Mouse (Mus musculus) heart, embryonic 16.5 days (tissue): ENCODE data around the gene Clk4. TPM values are rescaled to one million over a fixed set of nuclear protein-coding genes. Genes with fewer than 3 reads are reported as not detected.

Source experiments
- ATAC-seq: fragments of 200-750 bp; cut with Nextera tagmentation; replicated peaks from 2 replicates; pipeline ENCODE4 v1.8.0; 2017; ENCODE audit warnings: moderate number of reproducible peaks; ENCODE audit not compliant: insufficient read depth, low FRiP score; ENCODE audit errors: extremely low read depth
- H3K27ac ChIP-seq: fragments of 300-500 bp; sonication (generic); 2 replicates; pipeline ENCODE4 v1.5.1; 2014; ENCODE audit warnings: mild to moderate bottlenecking, low read length, control low read depth, moderate library complexity
- H3K27me3 ChIP-seq: fragments of 300-500 bp; sonication (generic); 2 replicates; pipeline ENCODE4 v1.6.1; 2014; ENCODE audit warnings: low read length, mixed read lengths; ENCODE audit not compliant: control insufficient read depth, insufficient read depth
- H3K36me3 ChIP-seq: fragments of 300-500 bp; sonication (generic); 2 replicates; pipeline ENCODE4 v1.6.1; 2014; ENCODE audit not compliant: control insufficient read depth, insufficient read depth
- H3K4me1 ChIP-seq: fragments of 300-500 bp; sonication (generic); 2 replicates; pipeline ENCODE4 v1.6.1; 2014; ENCODE audit warnings: low read length, mixed read lengths; ENCODE audit not compliant: control insufficient read depth, insufficient read depth
- H3K4me2 ChIP-seq: fragments of 300-500 bp; sonication (generic); 2 replicates; pipeline ENCODE4 v1.6.1; 2014; ENCODE audit warnings: low read depth, mild to moderate bottlenecking, control low read depth, low read length
- H3K4me3 ChIP-seq: fragments of 300-500 bp; sonication (generic); 2 replicates; pipeline ENCODE4 v1.5.1; 2014; ENCODE audit warnings: mild to moderate bottlenecking, control low read depth, low read length
- H3K9ac ChIP-seq: fragments of 300-500 bp; sonication (generic); 2 replicates; pipeline ENCODE4 v1.6.1; 2014; ENCODE audit warnings: low read length, control low read depth
- H3K9me3 ChIP-seq: fragments of 300-500 bp; sonication (generic); replicated peaks from 2 replicates; pipeline ENCODE4 v1.6.1; 2016; ENCODE audit warnings: low read length; ENCODE audit not compliant: control insufficient read depth
- WGBS: fragments of 180-500 bp; shearing (Covaris S2); extraction: QIAGEN DNeasy Blood & Tissue Kit; methylation state at CpG from one replicate; pipeline ENCODE4 v1.1.7; 2014; 5-methylcytosine and 5-hydroxymethylcytosine counted together
- polyA plus RNA-seq: library from polyadenylated mRNA; unstranded; fragments of >200 nt; fragmentation: Nextera tagmentation; extraction: Ambion mirVana; gene quantifications from 2 replicates; pipeline ENCODE4 v1.2.1, GENCODE M21; 2015

The Clk4 gene
- polyA plus RNA-seq, 1 experiment from 2014 or later: 82.3 TPM

DNA sequence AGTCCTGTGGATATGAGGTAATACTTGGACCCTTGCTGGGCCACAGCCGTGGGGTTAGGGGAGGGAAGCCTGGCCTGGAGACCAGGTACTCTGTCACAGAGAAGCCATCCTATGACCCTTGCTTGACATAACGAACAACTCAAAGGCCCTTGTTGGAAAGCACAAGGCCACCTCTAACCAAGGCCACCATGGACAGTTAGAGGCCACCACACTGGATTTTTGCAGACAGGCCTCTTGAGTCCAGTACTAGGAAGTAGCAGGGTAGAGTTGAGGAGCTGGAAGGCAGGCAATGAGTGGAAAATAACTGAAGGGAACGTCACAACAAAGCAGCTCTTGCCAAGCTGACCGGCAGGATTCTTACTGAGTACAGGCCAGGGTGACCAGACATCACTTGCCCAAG lies 37.2 kb downstream of the Clk4 start:
- Histone ChIP-seq H3K4me2 (no peak overlapping the region), H3K9me3 (peaks cover 4% of the 10 kb centered on the region; the same call in 1 of the 2 replicates), H3K36me3 (no peaks in the 10 kb centered on the region), H3K4me3 (no peak overlapping the region), H3K4me1 (no peaks in the 10 kb centered on the region), H3K27me3 (0 out of 2 replicates have a peak, but pooled peaks cover 2% of the 10 kb centered on the region), H3K9ac (no peak overlapping the region), H3K27ac (no peak overlapping the region)
- no peak for ATAC-seq
- WGBS: 80% methylated on average over 4 of the region's 4 CpGs

GRCm38 (mm10) chr11:51302396-51302795 lies 40.9 kb downstream of the Clk4 start:
- no peaks in the 10 kb centered on the region for H3K36me3 ChIP-seq
- H3K9me3 ChIP-seq: no peaks in the 10 kb centered on the region
- H3K9ac ChIP-seq: no peak overlapping the region
- no peaks in the 10 kb centered on the region for H3K4me1 ChIP-seq
- no peak for ATAC-seq
- H3K27ac ChIP-seq: no peak overlapping the region
- 0 out of 2 replicates have a peak, but pooled peaks cover 2% of the 10 kb centered on the region for H3K27me3 ChIP-seq
- no peak overlapping the region for H3K4me3 ChIP-seq
- no peak overlapping the region for H3K4me2 ChIP-seq
- 75% methylated on average over 5 of the region's 5 CpGs for WGBS

- Histone ChIP-seq H3K4me3 (no peak overlapping the region), H3K4me1 (peaks cover 3% of the 10 kb centered on the region; the same call in 1 of the 2 replicates), H3K27me3 (0 out of 2 replicates have a peak, but pooled peaks cover 2% of the 10 kb centered on the region), H3K36me3 (no peaks in the 10 kb centered on the region), H3K9me3 (no peaks in the 10 kb centered on the region), H3K27ac (no peak overlapping the region), H3K4me2 (no peak overlapping the region), H3K9ac (no peak overlapping the region)
- WGBS: 73% methylated on average over 12 of the region's 12 CpGs
- no peak for ATAC-seq
Observed at GRCm38 (mm10) chr11:51303981-51304553, 42.5 kb downstream of the Clk4 start.

DNA sequence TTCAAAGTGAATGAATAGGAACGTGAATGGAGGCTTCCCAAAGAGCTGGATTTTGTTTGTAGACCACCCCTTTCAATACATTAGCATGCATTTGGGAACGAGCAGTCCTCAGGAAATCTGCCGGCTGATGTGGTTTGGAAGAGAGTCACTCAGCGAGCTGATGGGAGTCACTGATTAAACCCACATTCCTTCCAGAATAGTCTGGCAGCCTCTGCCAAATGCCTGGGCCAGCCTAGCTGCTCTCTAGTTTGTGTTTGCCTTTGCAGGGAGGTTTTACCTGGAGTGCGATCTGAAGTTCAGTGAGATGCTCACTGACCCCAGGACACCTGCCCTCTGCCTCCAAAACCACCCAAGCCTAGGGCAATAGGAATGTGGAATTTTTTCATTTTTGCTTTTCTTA lies 46.8 kb downstream of the Clk4 start:
- Histone ChIP-seq H3K9ac (no peak overlapping the region), H3K4me1 (peaks cover 3% of the 10 kb centered on the region; the same call in 1 of the 2 replicates), H3K27ac (no peak overlapping the region), H3K9me3 (no peaks in the 10 kb centered on the region), H3K27me3 (0 out of 2 replicates have a peak, but pooled peaks cover under 1% of the 10 kb centered on the region), H3K4me2 (no peak overlapping the region), H3K36me3 (no peaks in the 10 kb centered on the region), H3K4me3 (no peak overlapping the region)
- 30% methylated on average over 5 of the region's 5 CpGs for WGBS
- no peak for ATAC-seq

- Histone ChIP-seq H3K4me1 (peaks cover 3% of the 10 kb centered on the region; the same call in 1 of the 2 replicates), H3K27me3 (no peaks in the 10 kb centered on the region), H3K9ac (no peak overlapping the region), H3K9me3 (no peaks in the 10 kb centered on the region), H3K27ac (no peak overlapping the region), H3K36me3 (no peaks in the 10 kb centered on the region), H3K4me3 (no peak overlapping the region), H3K4me2 (no peak overlapping the region)
- WGBS: 83% methylated on average over 8 of the region's 8 CpGs
- no peak for ATAC-seq
Observed at GRCm38 (mm10) chr11:51311846-51312245, 50.3 kb downstream of the Clk4 start.

GRCm38 (mm10) chr11:51315991-51316810 lies 54.7 kb downstream of the Clk4 start:
- WGBS: 85% methylated on average over 7 of the region's 7 CpGs
- no peak for ATAC-seq

GRCm38 (mm10) chr11:51320609-51321008 lies 59.1 kb downstream of the Clk4 start:
- no peak for ATAC-seq
- no peak overlapping the region for H3K4me2 ChIP-seq
- no peaks in the 10 kb centered on the region for H3K36me3 ChIP-seq
- H3K27me3 ChIP-seq: no peaks in the 10 kb centered on the region
- no peak overlapping the region for H3K9ac ChIP-seq
- no peak overlapping the region for H3K4me3 ChIP-seq
- no peaks in the 10 kb centered on the region for H3K4me1 ChIP-seq
- peaks cover 5% of the 10 kb centered on the region; the same call in 1 of the 2 replicates for H3K9me3 ChIP-seq
- H3K27ac ChIP-seq: no peak overlapping the region

More at GRCm38 (mm10) chr11:51315991-51316810, 54.7 kb downstream of the Clk4 start:
- Histone ChIP-seq H3K9me3 (peaks cover 4% of the 10 kb centered on the region; the same call in 1 of the 2 replicates), H3K27me3 (no peaks in the 10 kb centered on the region), H3K4me1 (no peaks in the 10 kb centered on the region), H3K9ac (no peak overlapping the region), H3K27ac (no peak overlapping the region), H3K4me3 (no peak overlapping the region), H3K4me2 (no peak overlapping the region), H3K36me3 (no peaks in the 10 kb centered on the region)

- Histone ChIP-seq H3K4me1 (no peaks in the 10 kb centered on the region), H3K4me3 (no peak overlapping the region), H3K4me2 (no peak overlapping the region), H3K27me3 (no peaks in the 10 kb centered on the region), H3K9me3 (no peaks in the 10 kb centered on the region), H3K27ac (no peak overlapping the region), H3K9ac (no peak overlapping the region), H3K36me3 (no peaks in the 10 kb centered on the region)
- no peak for ATAC-seq
- 69% methylated on average over 6 of the region's 6 CpGs for WGBS
Observed at GRCm38 (mm10) chr11:51326908-51327307, 65.4 kb downstream of the Clk4 start.

- no peak overlapping the region for H3K4me3 ChIP-seq
- 67% methylated on average over 12 of the region's 12 CpGs for WGBS
- ATAC-seq: no peak
Observed at GRCm38 (mm10) chr11:51328387-51328942, 66.9 kb downstream of the Clk4 start.

More at GRCm38 (mm10) chr11:51328387-51328942, 66.9 kb downstream of the Clk4 start:
- H3K36me3 ChIP-seq: no peaks in the 10 kb centered on the region
- H3K9ac ChIP-seq: no peak overlapping the region
- no peaks in the 10 kb centered on the region for H3K27me3 ChIP-seq
- H3K27ac ChIP-seq: no peak overlapping the region
- no peaks in the 10 kb centered on the region for H3K4me1 ChIP-seq
- H3K4me2 ChIP-seq: no peak overlapping the region
- peaks cover 3% of the 10 kb centered on the region for H3K9me3 ChIP-seq
